Mouse (Mus musculus): ENCODE results near the gene Folh1.
"Not testable (repeated sequence)": the region's sequence is repeated elsewhere in the genome, so short reads cannot be mapped to it uniquely, and the experiment has no call there.

Gene Folh1

GRCm38 (mm10) chr7:86775617-86776325 is at the start of gene Folh1:
Folh1 (minus strand) TSS chr7:86775943.
- DNase-seq (ENCODE audit: low read depth, low spot score) = no peak

- no peak for DNase-seq (ENCODE audit: low read depth, low spot score)
Measured at GRCm38 (mm10) chr7:86816466-86816865, 40.7 kb upstream of the Folh1 start.

GRCm38 (mm10) chr7:86815716-86816115 is 40.0 kb upstream of the Folh1 start:
- DNase-seq (ENCODE audit: low read depth, low spot score) = not testable (repeated sequence)

- DNase-seq (ENCODE audit: low read depth, low spot score) = not testable (repeated sequence)
Measured at GRCm38 (mm10) chr7:86815241-86815640, 39.5 kb upstream of the Folh1 start.

GRCm38 (mm10) chr7:86794727-86795126 is 19.0 kb upstream of the Folh1 start, which contains the start of gene Vmn2r77:
Vmn2r77 (plus strand) TSS chr7:86795027.
- no peak for DNase-seq (ENCODE audit: low read depth, low spot score)

DNA sequence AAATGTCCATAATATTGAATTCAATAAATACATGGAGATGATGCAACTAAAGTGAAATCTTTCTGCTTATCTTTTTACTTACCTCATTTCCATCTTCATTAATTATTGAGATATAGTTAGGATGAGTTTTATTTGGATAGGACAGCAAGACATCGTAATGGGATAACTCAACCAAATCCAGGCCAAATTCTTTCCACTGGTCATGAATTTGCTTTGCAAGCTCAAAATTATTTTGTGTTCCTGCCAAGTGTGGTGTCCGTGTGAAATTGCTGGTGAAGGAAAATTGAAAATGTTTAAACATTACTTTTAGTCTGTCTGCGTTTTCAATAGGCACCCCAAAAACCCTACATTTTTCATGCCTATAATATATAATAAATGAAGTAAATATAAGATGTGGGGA is 4.1 kb downstream of the Folh1 start:
- no peak for DNase-seq (ENCODE audit: low read depth, low spot score)

- DNase-seq (ENCODE audit: low read depth, low spot score) = no peak
Measured at GRCm38 (mm10) chr7:86764628-86765027, 11.1 kb downstream of the Folh1 start.

GRCm38 (mm10) chr7:86760751-86761150 is 15.0 kb downstream of the Folh1 start:
- no peak for DNase-seq (ENCODE audit: low read depth, low spot score)

DNA sequence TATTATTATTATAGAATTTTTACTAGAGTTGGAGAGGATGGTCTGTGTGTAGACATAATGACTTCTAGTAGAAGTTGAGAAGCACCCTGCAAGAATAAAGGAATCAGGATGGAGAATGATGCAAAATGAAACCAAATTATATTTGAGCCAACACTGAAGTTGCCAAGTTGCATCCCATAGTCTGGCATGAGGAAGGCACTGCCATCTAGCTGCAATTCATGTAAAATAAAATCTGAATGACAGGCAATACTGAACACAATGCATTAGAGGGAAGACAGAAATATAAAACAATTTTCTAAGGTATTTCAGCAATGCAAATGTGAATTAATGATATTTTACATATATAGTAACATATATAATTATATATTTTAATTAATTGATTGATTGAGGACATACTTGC is 50.7 kb downstream of the Folh1 start:
- no peak for DNase-seq (ENCODE audit: low read depth, low spot score)

DNA sequence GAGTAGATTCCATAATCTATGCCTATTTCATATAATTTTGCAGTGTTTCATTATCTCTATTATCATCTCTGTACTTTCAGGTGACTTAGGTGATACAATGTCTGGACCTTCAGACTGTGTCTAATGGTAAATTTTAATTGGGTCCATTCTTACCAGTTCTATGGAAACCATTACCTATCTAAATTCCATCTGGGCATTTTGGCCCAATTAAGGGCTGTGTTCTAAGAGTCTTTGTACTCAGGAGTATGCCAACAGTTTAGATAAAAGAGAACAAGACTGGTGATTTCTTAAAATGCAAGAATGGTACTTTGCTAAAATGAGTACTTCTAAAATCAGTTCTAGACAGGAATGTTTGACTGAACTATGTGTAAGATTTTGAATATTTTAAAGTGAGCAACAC is 87.7 kb downstream of the Folh1 start, which contains the start of gene Olfr292:
TSS of gene Olfr292 (plus strand) at position 301 of the 400 bp plus-strand sequence.
- no peak for DNase-seq (ENCODE audit: low read depth, low spot score)

All from WW6 (cell line).